Mouse (Mus musculus) thymus, postnatal 4 days (tissue): ENCODE data around the gene Ptprz1.
"Not testable (repeated sequence)": the region's sequence is repeated elsewhere in the genome, so short reads cannot be mapped to it uniquely, and the experiment has no call there.

Experiments used
- DNase-seq: peaks from one replicate; pipeline ENCODE4 v3.0.0; 2021

The Ptprz1 gene

GRCm38 (mm10) chr6:23014988-23015613, 139.8 kb downstream of the Ptprz1 start:
- no peak for DNase-seq

GRCm38 (mm10) chr6:23028251-23028650, 152.9 kb downstream of the Ptprz1 start:
- DNase-seq: no peak

GRCm38 (mm10) chr6:23048836-23049235, 173.5 kb downstream of the Ptprz1 start:
- no peak for DNase-seq

GRCm38 (mm10) chr6:23055734-23056133, 180.4 kb downstream of the Ptprz1 start:
- DNase-seq: no peak

- DNase-seq: no peak
These were observed 200.8 kb downstream of the Ptprz1 start for GRCm38 (mm10) chr6:23076060-23076459.

GRCm38 (mm10) chr6:23078273-23078672, 203.0 kb downstream of the Ptprz1 start:
- no peak for DNase-seq

GRCm38 (mm10) chr6:23079991-23080680, 204.8 kb downstream of the Ptprz1 start:
- no peak for DNase-seq

- no peak for DNase-seq
These were observed 209.5 kb downstream of the Ptprz1 start for GRCm38 (mm10) chr6:23084587-23085421.

- DNase-seq: not testable (repeated sequence)
These were observed 214.0 kb downstream of the Ptprz1 start for GRCm38 (mm10) chr6:23089292-23089691.

- DNase-seq: not testable (repeated sequence)
These were observed 215.2 kb downstream of the Ptprz1 start for GRCm38 (mm10) chr6:23090346-23091055.
